Mouse (Mus musculus) heart, embryonic 16.5 days (tissue): ENCODE results near the gene Nfu1. TPM values are rescaled to one million over a fixed set of nuclear protein-coding genes. Genes with fewer than 3 reads are reported as not detected.
A peak's percentile ranks its signal among the peaks of the same experiment; 100 is the strongest.
"Not testable (repeated sequence)": the region's sequence is repeated elsewhere in the genome, so short reads cannot be mapped to it uniquely, and the experiment has no call there.

Source experiments
- ATAC-seq: fragments of 200-750 bp; cut with Nextera tagmentation; replicated peaks from 2 replicates; pipeline ENCODE4 v1.8.0; 2017; ENCODE audit warnings: moderate number of reproducible peaks; ENCODE audit not compliant: insufficient read depth, low FRiP score; ENCODE audit errors: extremely low read depth
- H3K27ac ChIP-seq: fragments of 300-500 bp; sonication (generic); 2 replicates; pipeline ENCODE4 v1.5.1; 2014; ENCODE audit warnings: mild to moderate bottlenecking, low read length, control low read depth, moderate library complexity
- H3K27me3 ChIP-seq: fragments of 300-500 bp; sonication (generic); 2 replicates; pipeline ENCODE4 v1.6.1; 2014; ENCODE audit warnings: low read length, mixed read lengths; ENCODE audit not compliant: control insufficient read depth, insufficient read depth
- H3K36me3 ChIP-seq: fragments of 300-500 bp; sonication (generic); 2 replicates; pipeline ENCODE4 v1.6.1; 2014; ENCODE audit not compliant: control insufficient read depth, insufficient read depth
- H3K4me1 ChIP-seq: fragments of 300-500 bp; sonication (generic); 2 replicates; pipeline ENCODE4 v1.6.1; 2014; ENCODE audit warnings: low read length, mixed read lengths; ENCODE audit not compliant: control insufficient read depth, insufficient read depth
- H3K4me2 ChIP-seq: fragments of 300-500 bp; sonication (generic); 2 replicates; pipeline ENCODE4 v1.6.1; 2014; ENCODE audit warnings: low read depth, mild to moderate bottlenecking, control low read depth, low read length
- H3K4me3 ChIP-seq: fragments of 300-500 bp; sonication (generic); 2 replicates; pipeline ENCODE4 v1.5.1; 2014; ENCODE audit warnings: mild to moderate bottlenecking, control low read depth, low read length
- H3K9ac ChIP-seq: fragments of 300-500 bp; sonication (generic); 2 replicates; pipeline ENCODE4 v1.6.1; 2014; ENCODE audit warnings: low read length, control low read depth
- H3K9me3 ChIP-seq: fragments of 300-500 bp; sonication (generic); replicated peaks from 2 replicates; pipeline ENCODE4 v1.6.1; 2016; ENCODE audit warnings: low read length; ENCODE audit not compliant: control insufficient read depth
- WGBS: fragments of 180-500 bp; shearing (Covaris S2); extraction: QIAGEN DNeasy Blood & Tissue Kit; methylation state at CpG from one replicate; pipeline ENCODE4 v1.1.7; 2014; 5-methylcytosine and 5-hydroxymethylcytosine counted together
- polyA plus RNA-seq: library from polyadenylated mRNA; unstranded; fragments of >200 nt; fragmentation: Nextera tagmentation; extraction: Ambion mirVana; gene quantifications from 2 replicates; pipeline ENCODE4 v1.2.1, GENCODE M21; 2015

Nfu1 gene
- polyA plus RNA-seq, 1 experiment from 2014 or later = 98.5 TPM

GRCm38 (mm10) chr6:87005577-87005976 is 3.5 kb upstream of the Nfu1 start:
- Histone ChIP-seq H3K27me3 (no peaks in the 10 kb centered on the region), H3K36me3 (no peaks in the 10 kb centered on the region), H3K4me3 (no peak overlapping the region), H3K9me3 (no peaks in the 10 kb centered on the region), H3K27ac (no peak overlapping the region), H3K4me2 (no peak overlapping the region), H3K9ac (no peak overlapping the region), H3K4me1 (peaks cover 9% of the 10 kb centered on the region)
- ATAC-seq = no peak

GRCm38 (mm10) chr6:87009692-87010328 is 774 bp downstream of the Nfu1 start:
- Histone ChIP-seq H3K4me1 (peaks cover 8% of the 10 kb centered on the region), H3K27ac (peak overlapping the region; percentile 86), H3K9ac (peak overlapping the region; percentile 91), H3K4me2 (peak overlapping the region; percentile 61), H3K27me3 (no peaks in the 10 kb centered on the region), H3K36me3 (peaks cover 9% of the 10 kb centered on the region), H3K9me3 (no peaks in the 10 kb centered on the region), H3K4me3 (peak overlapping the region; percentile 74)
- under 1% methylated on average over 36 of the region's 36 CpGs for WGBS
- peak; percentile 94 for ATAC-seq

- Histone ChIP-seq H3K36me3 (peaks cover 40% of the 10 kb centered on the region), H3K27ac (no peak overlapping the region), H3K9me3 (no peaks in the 10 kb centered on the region), H3K4me1 (no peaks in the 10 kb centered on the region), H3K9ac (no peak overlapping the region), H3K4me3 (no peak overlapping the region), H3K4me2 (no peak overlapping the region), H3K27me3 (no peaks in the 10 kb centered on the region)
- WGBS = 66% methylated on average over 4 of the region's 4 CpGs
- ATAC-seq = no peak
Observed at GRCm38 (mm10) chr6:87016916-87017315, 7.9 kb downstream of the Nfu1 start.

- 86% methylated on average over 8 of the region's 8 CpGs for WGBS
- Histone ChIP-seq H3K4me1 (no peaks in the 10 kb centered on the region), H3K27ac (no peak overlapping the region), H3K9ac (no peak overlapping the region), H3K9me3 (no peaks in the 10 kb centered on the region), H3K4me3 (no peak overlapping the region), H3K27me3 (no peaks in the 10 kb centered on the region), H3K4me2 (no peak overlapping the region), H3K36me3 (peaks cover 43% of the 10 kb centered on the region)
- no peak for ATAC-seq
Observed at GRCm38 (mm10) chr6:87018874-87019273, 9.8 kb downstream of the Nfu1 start.

DNA sequence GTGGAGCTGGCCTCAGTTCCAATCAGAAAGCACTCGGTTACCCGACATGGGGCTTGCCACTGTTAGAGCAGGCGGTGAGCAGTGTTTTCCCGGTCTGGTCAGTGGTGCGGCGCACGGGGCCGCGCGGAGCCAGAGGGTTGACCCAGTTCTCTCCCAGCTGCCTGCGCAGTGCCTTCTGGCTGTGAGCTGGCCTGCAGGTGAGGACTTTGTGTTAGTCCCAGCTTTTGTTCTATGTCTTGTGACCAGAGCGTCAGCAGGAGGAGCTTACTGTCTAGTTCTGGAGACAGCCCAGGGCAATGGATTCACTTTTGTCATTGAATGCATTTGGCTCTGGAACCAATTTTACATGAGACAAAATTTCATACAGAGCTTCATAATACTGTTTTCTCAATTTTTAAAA is 12.8 kb downstream of the Nfu1 start:
- no peak overlapping the region for H3K9ac ChIP-seq
- 95% methylated on average over 12 of the region's 12 CpGs for WGBS
- no peak for ATAC-seq
- peaks cover 3% of the 10 kb centered on the region; the same call in 1 of the 2 replicates for H3K4me1 ChIP-seq
- H3K4me3 ChIP-seq = no peak overlapping the region
- peaks cover 60% of the 10 kb centered on the region for H3K36me3 ChIP-seq
- no peaks in the 10 kb centered on the region for H3K27me3 ChIP-seq
- H3K27ac ChIP-seq = no peak overlapping the region
- H3K4me2 ChIP-seq = no peak overlapping the region
- no peaks in the 10 kb centered on the region for H3K9me3 ChIP-seq

GRCm38 (mm10) chr6:87026980-87027379 is 17.9 kb downstream of the Nfu1 start:
- Histone ChIP-seq H3K4me3 (no peak overlapping the region), H3K9me3 (peaks cover under 1% of the 10 kb centered on the region; the same call in 1 of the 2 replicates), H3K27ac (no peak overlapping the region), H3K4me2 (no peak overlapping the region), H3K36me3 (peaks cover 38% of the 10 kb centered on the region), H3K9ac (no peak overlapping the region), H3K4me1 (peaks cover 3% of the 10 kb centered on the region; the same call in 1 of the 2 replicates), H3K27me3 (no peaks in the 10 kb centered on the region)
- WGBS = 74% methylated on average over 7 of the region's 7 CpGs
- ATAC-seq = no peak

- no peak overlapping the region for H3K27ac ChIP-seq
- no peaks in the 10 kb centered on the region for H3K27me3 ChIP-seq
- no peak overlapping the region for H3K4me2 ChIP-seq
- peaks cover 3% of the 10 kb centered on the region; the same call in 1 of the 2 replicates for H3K4me1 ChIP-seq
- H3K4me3 ChIP-seq = no peak overlapping the region
- peaks cover 27% of the 10 kb centered on the region for H3K36me3 ChIP-seq
- H3K9ac ChIP-seq = no peak overlapping the region
- peaks cover 5% of the 10 kb centered on the region; the same call in 1 of the 2 replicates for H3K9me3 ChIP-seq
- ATAC-seq = no peak
Observed at GRCm38 (mm10) chr6:87028881-87029280, 19.8 kb downstream of the Nfu1 start.

DNA sequence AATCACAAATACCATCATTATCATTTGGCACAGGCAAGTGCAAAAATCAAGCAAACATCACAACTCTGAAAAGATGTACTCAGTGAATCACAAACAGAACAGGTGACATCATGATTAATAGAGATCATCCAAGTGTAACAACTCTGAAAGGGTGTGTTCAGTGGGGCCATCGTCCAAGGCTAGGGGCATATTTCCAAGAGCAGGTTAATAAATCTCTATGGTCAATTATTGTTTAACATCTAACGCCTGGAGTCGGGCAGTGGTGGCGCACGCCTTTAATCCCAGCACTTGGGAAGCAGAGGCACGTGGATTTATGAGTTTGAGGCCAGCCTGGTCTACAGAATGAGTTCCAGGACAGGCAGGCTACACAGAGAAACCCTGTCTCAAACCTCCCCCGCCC is 22.3 kb downstream of the Nfu1 start:
- not testable (repeated sequence) for H3K4me1 ChIP-seq, H3K27me3 ChIP-seq, H3K9ac ChIP-seq, ATAC-seq, H3K4me2 ChIP-seq, H3K9me3 ChIP-seq, H3K27ac ChIP-seq, H3K4me3 ChIP-seq
- H3K36me3 ChIP-seq = peaks cover 13% of the 10 kb centered on the region
- WGBS = 88% methylated on average over 7 of the region's 7 CpGs

DNA sequence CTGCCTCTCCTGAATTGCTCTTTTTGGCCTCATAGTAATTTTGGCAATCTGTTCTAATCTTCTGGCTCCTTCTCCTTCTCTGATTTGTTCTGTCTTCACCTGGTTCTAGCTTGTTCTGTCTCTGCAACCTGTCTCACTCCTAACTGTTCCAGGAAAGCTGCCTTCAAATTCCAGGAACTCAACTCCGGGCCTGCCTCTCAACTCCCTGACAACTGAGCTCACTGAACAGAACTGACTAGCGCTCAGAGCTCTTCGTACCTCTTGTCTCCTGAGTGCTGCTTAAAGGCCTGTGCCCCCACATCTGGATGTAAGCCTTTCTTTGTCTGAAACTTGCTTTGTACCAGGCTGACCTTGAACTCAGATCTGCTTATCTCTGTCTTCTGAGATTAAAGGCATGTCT is 23.4 kb downstream of the Nfu1 start:
- WGBS = 53% methylated on average over 3 of the region's 3 CpGs
- H3K9me3 ChIP-seq = peaks cover 7% of the 10 kb centered on the region; the same call in 1 of the 2 replicates
- ATAC-seq = no peak
- no peaks in the 10 kb centered on the region for H3K27me3 ChIP-seq
- no peak overlapping the region for H3K27ac ChIP-seq
- no peak overlapping the region for H3K4me3 ChIP-seq
- H3K9ac ChIP-seq = no peak overlapping the region
- no peaks in the 10 kb centered on the region for H3K4me1 ChIP-seq
- peaks cover 9% of the 10 kb centered on the region for H3K36me3 ChIP-seq
- no peak overlapping the region for H3K4me2 ChIP-seq
